Mouse (Mus musculus): ENCODE results near the gene Upf1.

- TF ChIP-seq CTCF (IDR thresholded peaks at IDR 0.05) (no peak), EP300 (IDR thresholded peaks at IDR 0.05) (no peak)
Measured at GRCm38 (mm10) chr8:70351035-70351999, 1.8 kb downstream of the Upf1 start.
